Mouse (Mus musculus) CH12.LX (cell line): Measurements from ENCODE around the gene Tmem189. TPM values are rescaled to one million over a fixed set of nuclear protein-coding genes. Genes with fewer than 3 reads are reported as not detected.

Experiments used
- DNase-seq: peaks from one replicate; pipeline ENCODE4 v3.0.0-alpha.2; 2013; ENCODE audit errors: extremely low read depth
- H3K27ac ChIP-seq: 2 replicates; pipeline ENCODE4 v1.5.1; 2012; ENCODE audit warnings: low read depth, mild to moderate bottlenecking, control low read depth, moderate library complexity; ENCODE audit not compliant: insufficient read depth
- H3K27me3 ChIP-seq: replicated peaks from 2 replicates; pipeline ENCODE3; 2012; ENCODE audit warnings: inconsistent platforms
- H3K36me3 ChIP-seq, 2 experiments: replicated peaks in 1 of 2; 2 replicates each; pipeline versions ENCODE3 to v1.6.1; 2012; ENCODE audit warnings: inconsistent platforms in 1 of 2, low read length in 1 of 2, mild to moderate bottlenecking in 1 of 2, mixed read lengths in 1 of 2, moderate library complexity in 1 of 2; ENCODE audit not compliant: control insufficient read depth in 1 of 2, insufficient read depth in 1 of 2
- H3K4me1 ChIP-seq, 2 experiments: 2 replicates each; pipeline ENCODE4 v1.6.1; 2012; ENCODE audit warnings: inconsistent platforms in 1 of 2, moderate library complexity in 1 of 2; ENCODE audit not compliant: insufficient read depth in 2 of 2, control insufficient read depth in 1 of 2
- H3K4me2 ChIP-seq: 2 replicates; pipeline ENCODE4 v1.6.1; 2012; ENCODE audit warnings: low read depth, mild to moderate bottlenecking, control low read depth; ENCODE audit not compliant: poor library complexity, insufficient read depth, severe bottlenecking
- H3K4me3 ChIP-seq, 3 experiments: fragments of 150-350 bp in 1 of 3; sonication (generic) in 1 of 3; replicated peaks in 1 of 3; 2 replicates each; pipeline versions ENCODE3 to v1.5.1; 2011 to 2012; ENCODE audit warnings: low read depth in 2 of 3, low read length in 2 of 3, mild to moderate bottlenecking in 2 of 3, moderate library complexity in 2 of 3, control low read depth in 1 of 3, improper control_type of control experiment in 1 of 3, inconsistent platforms in 1 of 3, mixed read lengths in 1 of 3; ENCODE audit not compliant: poor library complexity in 1 of 3
- H3K79me2 ChIP-seq: replicated peaks from 2 replicates; pipeline ENCODE4 v1.6.1; 2012; ENCODE audit warnings: mild to moderate bottlenecking, moderate library complexity; ENCODE audit not compliant: control insufficient read depth, poor library complexity, insufficient read depth, severe bottlenecking; ENCODE audit errors: extremely low read depth
- H3K9ac ChIP-seq: 2 replicates; pipeline ENCODE4 v1.6.1; 2012; ENCODE audit warnings: low read depth, mild to moderate bottlenecking, control low read depth, moderate library complexity; ENCODE audit not compliant: insufficient read depth
- H3K9me3 ChIP-seq: replicated peaks from 2 replicates; pipeline ENCODE3; 2012; ENCODE audit warnings: low read length, inconsistent platforms, mixed read lengths
- BHLHE40 ChIP-seq: IDR thresholded peaks from 2 replicates; pipeline ENCODE4 v1.6.1; 2011; ENCODE audit warnings: mild to moderate bottlenecking, low read depth, low read length, improper control_type of control experiment
- CHD1 ChIP-seq: IDR thresholded peaks from 2 replicates; pipeline ENCODE4 v1.6.1; 2012; ENCODE audit warnings: low read depth, low read length, improper control_type of control experiment, inconsistent platforms
- CHD2 ChIP-seq: IDR thresholded peaks from 2 replicates; pipeline ENCODE4 v1.6.1; 2011; ENCODE audit warnings: low read length, improper control_type of control experiment
- CTCF ChIP-seq, 2 experiments: IDR thresholded peaks in 1 of 2; conservative IDR thresholded peaks in 1 of 2; 2 replicates each; pipeline ENCODE4 v1.5.1; 2011 to 2012; ENCODE audit warnings: low read depth in 2 of 2, low read length in 2 of 2, improper control_type of control experiment in 1 of 2, inconsistent platforms in 1 of 2, mild to moderate bottlenecking in 1 of 2, moderate library complexity in 1 of 2
- E2F4 ChIP-seq: IDR thresholded peaks from 2 replicates; pipeline ENCODE4 v1.6.1; 2011; ENCODE audit warnings: low read depth, low read length, improper control_type of control experiment; ENCODE audit not compliant: insufficient replicate concordance
- ELF1 ChIP-seq: IDR thresholded peaks from 2 replicates; pipeline ENCODE4 v1.6.1; 2014; ENCODE audit warnings: low read depth, mild to moderate bottlenecking, inconsistent platforms, low read length, improper control_type of control experiment
- EP300 ChIP-seq: IDR thresholded peaks from 2 replicates; pipeline ENCODE4 v1.6.1; 2011; ENCODE audit warnings: low read length, improper control_type of control experiment
- ETS1 ChIP-seq: conservative IDR thresholded peaks from 2 replicates; pipeline ENCODE4 v1.6.1; 2012; ENCODE audit warnings: low read depth, mild to moderate bottlenecking, inconsistent platforms, low read length, improper control_type of control experiment, moderate library complexity
- IRF4 ChIP-seq: IDR thresholded peaks from 2 replicates; pipeline ENCODE4 v1.6.1; 2014; ENCODE audit warnings: low read depth, mild to moderate bottlenecking, inconsistent platforms, low read length, improper control_type of control experiment
- JUN ChIP-seq: IDR thresholded peaks from 2 replicates; pipeline ENCODE4 v1.6.1; 2011; ENCODE audit warnings: low read depth, mild to moderate bottlenecking, low read length, improper control_type of control experiment, moderate library complexity; ENCODE audit not compliant: insufficient read depth
- JUND ChIP-seq: conservative IDR thresholded peaks from 2 replicates; pipeline ENCODE4 v1.6.1; 2011; ENCODE audit warnings: low read depth, low read length, improper control_type of control experiment
- KAT2A ChIP-seq: IDR thresholded peaks from 2 replicates; pipeline ENCODE4 v1.6.1; 2012; ENCODE audit warnings: low read length, improper control_type of control experiment, inconsistent platforms; ENCODE audit not compliant: insufficient replicate concordance
- MAFK ChIP-seq: IDR thresholded peaks from 2 replicates; pipeline ENCODE4 v1.6.1; 2011; ENCODE audit warnings: low read length, improper control_type of control experiment; ENCODE audit not compliant: insufficient replicate concordance
- MAX ChIP-seq: IDR thresholded peaks from 2 replicates; pipeline ENCODE4 v1.6.1; 2011; ENCODE audit warnings: low read length, improper control_type of control experiment
- MAZ ChIP-seq: IDR thresholded peaks from 2 replicates; pipeline ENCODE4 v1.6.1; 2012; ENCODE audit warnings: low read depth, mild to moderate bottlenecking, inconsistent platforms, low read length, improper control_type of control experiment, moderate library complexity
- MEF2A ChIP-seq: IDR thresholded peaks from 2 replicates; pipeline ENCODE4 v1.6.1; 2014; ENCODE audit warnings: low read depth, mild to moderate bottlenecking, inconsistent platforms, low read length, improper control_type of control experiment, borderline replicate concordance
- MXI1 ChIP-seq: IDR thresholded peaks from 2 replicates; pipeline ENCODE4 v1.6.1; 2011; ENCODE audit warnings: mild to moderate bottlenecking, low read depth, low read length, improper control_type of control experiment
- NRF1 ChIP-seq: IDR thresholded peaks from 2 replicates; pipeline ENCODE4 v1.6.1; 2014; ENCODE audit warnings: low read depth, mild to moderate bottlenecking, inconsistent platforms, low read length, improper control_type of control experiment, moderate library complexity
- PAX5 ChIP-seq: IDR thresholded peaks from 2 replicates; pipeline ENCODE4 v1.6.1; 2012; ENCODE audit warnings: low read length, inconsistent platforms, mixed read lengths
- POLR2A ChIP-seq: IDR thresholded peaks from 2 replicates; pipeline ENCODE4 v1.6.1; 2011; ENCODE audit warnings: low read depth, mild to moderate bottlenecking, improper control_type of control experiment, low read length
- POLR2AphosphoS2 ChIP-seq: IDR thresholded peaks from 2 replicates; pipeline ENCODE4 v1.6.1; 2011; ENCODE audit warnings: low read depth, low read length, improper control_type of control experiment
- RAD21 ChIP-seq: IDR thresholded peaks from 2 replicates; pipeline ENCODE4 v1.6.1; 2011; ENCODE audit warnings: low read depth, mild to moderate bottlenecking, low read length, improper control_type of control experiment, moderate library complexity
- RCOR1 ChIP-seq: conservative IDR thresholded peaks from 2 replicates; pipeline ENCODE4 v1.6.1; 2012; ENCODE audit warnings: low read depth, mild to moderate bottlenecking, inconsistent platforms, low read length, improper control_type of control experiment
- SIN3A ChIP-seq: IDR thresholded peaks from 2 replicates; pipeline ENCODE4 v1.6.1; 2012; ENCODE audit warnings: low read length, improper control_type of control experiment, inconsistent platforms
- TCF12 ChIP-seq: IDR thresholded peaks from 2 replicates; pipeline ENCODE4 v1.6.1; 2014; ENCODE audit warnings: low read depth, mild to moderate bottlenecking, inconsistent platforms, low read length, improper control_type of control experiment
- USF1 ChIP-seq: IDR thresholded peaks from 2 replicates; pipeline ENCODE4 v1.6.1; 2014; ENCODE audit warnings: low read depth, mild to moderate bottlenecking, inconsistent platforms, low read length, improper control_type of control experiment
- ZC3H11A ChIP-seq: IDR thresholded peaks from 2 replicates; pipeline ENCODE4 v1.6.1; 2012; ENCODE audit warnings: low read depth, mild to moderate bottlenecking, inconsistent platforms, low read length, improper control_type of control experiment
- ZKSCAN1 ChIP-seq: IDR thresholded peaks from 2 replicates; pipeline ENCODE4 v1.6.1; 2012; ENCODE audit warnings: low read depth, inconsistent platforms, low read length, improper control_type of control experiment, borderline replicate concordance
- ZNF384 ChIP-seq: IDR thresholded peaks from 2 replicates; pipeline ENCODE4 v1.6.1; 2012; ENCODE audit warnings: low read depth, low read length, improper control_type of control experiment, inconsistent platforms
- dilution Hi-C: fragments of 300-500 bp; cut with MboI; formaldehyde crosslinking; loops from 2 replicates; pipeline ENCODE4 v1.14.3; 2020; ENCODE audit warnings: low sequenced_read_pairs; ENCODE audit not compliant: extremely low pct_unique_long_range_greater_than_20kb, extremely low pct_ligation_motif_present
- in situ Hi-C: fragments of 300-500 bp; cut with MboI; formaldehyde crosslinking; loops from 3 replicates; pipeline ENCODE4 v1.14.3; 2019; ENCODE audit warnings: low sequenced_read_pairs, low pct_ligation_motif_present, low pct_unique_long_range_greater_than_20kb, mixed read lengths
- polyA plus RNA-seq: library from polyadenylated mRNA; unstranded; fragments of >175 nt; gene quantifications from 2 replicates; pipeline ENCODE4 v1.2.1, GENCODE M21; 2012; ENCODE audit warnings: low read depth; ENCODE audit not compliant: insufficient read length
- total RNA-seq, 2 experiments: library from RNA; depleted of rRNA; stranded (reverse); fragments of 300-350 nt in 1 of 2; fragments of >200 nt in 1 of 2; gene quantifications; 2 replicates each; pipeline ENCODE4 v1.2.3; 2012 to 2014

Gene Tmem189
- total and polyA plus RNA-seq, 3 experiments = 27.9 to 30.9 (median 29.5) TPM

DNA sequence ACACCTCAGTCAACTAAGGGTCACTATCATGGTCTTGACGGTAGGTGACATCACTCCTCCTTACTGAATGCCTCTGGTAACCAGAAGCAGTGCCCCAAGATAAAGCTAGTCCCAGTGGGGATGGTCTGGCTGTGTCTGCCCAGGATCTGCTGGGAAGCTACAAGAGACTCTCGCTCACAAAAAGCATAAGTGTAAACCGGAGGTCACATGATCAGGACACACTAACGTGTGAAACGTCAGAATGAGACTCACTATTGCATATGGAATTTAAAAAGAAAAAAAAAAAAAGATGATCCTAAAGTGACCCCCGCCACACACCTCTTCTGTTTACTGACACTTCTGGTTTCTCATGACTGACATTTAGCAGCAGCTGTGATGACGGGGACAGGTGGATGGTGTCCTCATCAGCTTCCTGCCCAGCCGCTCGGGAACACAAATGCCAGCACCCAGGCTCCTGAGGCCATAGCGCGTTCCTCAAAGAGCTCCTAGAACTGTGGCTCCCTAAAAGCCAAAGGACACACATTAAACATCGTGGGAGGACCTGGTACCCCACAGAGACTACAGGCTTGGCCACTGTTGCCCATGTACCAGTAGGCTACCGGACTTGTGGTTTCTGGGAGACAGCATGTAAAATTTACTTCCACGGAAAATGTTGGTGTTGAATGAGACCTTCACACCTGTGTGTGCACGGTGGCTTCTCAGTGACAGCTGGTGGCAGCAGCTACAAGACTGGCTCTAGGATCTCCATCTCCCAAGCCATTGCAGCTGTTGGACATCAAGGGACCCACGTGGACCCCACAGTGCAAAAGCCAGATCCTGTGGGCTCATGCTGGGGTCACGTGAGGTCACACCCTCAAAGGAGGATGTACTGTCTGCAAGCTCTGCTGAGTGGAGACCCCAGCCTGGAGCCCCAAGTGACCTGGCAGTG, 83.5 kb downstream of the Tmem189 start:
- Histone ChIP-seq H3K9me3 (no peaks in the 10 kb centered on the region), H3K27me3 (no peaks in the 10 kb centered on the region), H3K4me3 (no peak overlapping the region), H3K27ac (no peak overlapping the region), H3K4me2 (no peak overlapping the region), H3K4me1 (peaks cover 3 to 32% of the 10 kb centered on the region in 2 experiments; a peak in 3 of 4 replicates), H3K36me3 (peaks cover 25 to 38% of the 10 kb centered on the region in 2 experiments), H3K79me2 (no peaks in the 10 kb centered on the region), H3K9ac (no peak overlapping the region)
- TF ChIP-seq MEF2A (no peak), E2F4 (no peak), ZC3H11A (no peak), NRF1 (no peak), MAZ (no peak), PAX5 (no peak), MAX (no peak), IRF4 (no peak), JUN (no peak), CHD1 (no peak), JUND (no peak), KAT2A (no peak)
- DNase-seq = no peak
- dilution Hi-C loops = no loop called here
- in situ Hi-C loops = no loop called here

DNA sequence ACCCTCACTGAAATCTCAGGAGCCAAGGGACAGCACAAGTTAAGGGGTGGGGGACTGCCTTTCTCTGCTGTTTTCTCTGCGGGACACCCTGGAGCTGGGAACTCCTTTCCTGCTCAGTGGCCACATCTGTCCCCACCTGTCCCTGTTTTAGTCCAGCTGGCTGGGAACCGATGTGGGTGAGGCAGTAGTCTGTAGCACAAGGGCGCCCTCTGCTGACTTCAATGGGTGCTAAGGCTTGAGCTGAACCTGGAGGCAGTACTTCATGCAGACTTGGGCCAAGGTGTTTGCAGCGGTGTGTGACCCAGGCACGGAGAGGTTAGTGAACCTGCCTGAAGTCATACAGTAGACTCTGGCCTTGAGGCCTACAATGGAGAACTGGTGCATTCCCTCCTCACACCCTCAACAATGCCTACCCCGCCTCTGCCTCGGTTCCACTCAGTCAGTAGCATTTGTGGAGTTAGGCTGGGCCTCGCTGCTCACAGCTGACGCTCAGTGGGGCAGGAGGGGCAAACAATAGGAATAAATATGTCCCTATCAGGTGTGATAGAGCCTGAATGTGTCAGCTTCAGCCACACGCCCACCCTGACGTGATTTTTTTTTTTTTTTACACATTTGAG, 84.3 kb downstream of the Tmem189 start:
- in situ Hi-C loops (no loop called here), dilution Hi-C loops (no loop called here)
- Histone ChIP-seq H3K4me2 (no peak overlapping the region), H3K4me3 (no peak overlapping the region), H3K36me3 (peaks cover 20 to 30% of the 10 kb centered on the region in 2 experiments), H3K4me1 (peaks cover 3 to 36% of the 10 kb centered on the region in 2 experiments; a peak in 3 of 4 replicates), H3K79me2 (no peaks in the 10 kb centered on the region), H3K9ac (no peak overlapping the region), H3K9me3 (no peaks in the 10 kb centered on the region), H3K27me3 (no peaks in the 10 kb centered on the region), H3K27ac (no peak overlapping the region)
- DNase-seq = peak; percentile 87
- TF ChIP-seq SIN3A (no peak), RAD21 (peak; percentile 98), MXI1 (no peak), ZNF384 (no peak), CHD1 (no peak), MAFK (no peak), USF1 (no peak), POLR2A (peak; percentile 28; the same call in 1 of the 2 replicates), ETS1 (no peak), ZC3H11A (peak; percentile 97), RCOR1 (no peak), PAX5 (no peak), CHD2 (no peak), JUN (no peak), JUND (no peak), MAX (no peak), MEF2A (peak; percentile 17; the same call in 1 of the 2 replicates), TCF12 (peak; percentile 71; the same call in 1 of the 2 replicates), ZKSCAN1 (no peak), E2F4 (no peak), CTCF (conservative IDR thresholded peaks at IDR 0.05 in 1 of 2, IDR thresholded peaks at IDR 0.05 in 1 of 2; ENCODE audit: low read depth in 2 of 2, low read length in 2 of 2) (peak; percentile 51 to 98; a peak in 3 of 4 replicates), EP300 (no peak), POLR2AphosphoS2 (no peak), IRF4 (peak; percentile 49; the same call in 1 of the 2 replicates), BHLHE40 (peak; percentile 14; the same call in 1 of the 2 replicates), ELF1 (no peak), NRF1 (no peak)
